Mouse (Mus musculus) induced T-regulatory cell, adult 2 months (primary cell): Measurements from ENCODE around the gene Srd5a1.
A peak's percentile ranks its signal among the peaks of the same experiment; 100 is the strongest.
"Not testable (repeated sequence)": the region's sequence is repeated elsewhere in the genome, so short reads cannot be mapped to it uniquely, and the experiment has no call there.

Experiments used
- DNase-seq: peaks from one replicate; pipeline ENCODE4 v3.0.0-alpha.2; 2012; ENCODE audit warnings: low read depth

Gene Srd5a1

GRCm38 (mm10) chr13:69572594-69572993, 38.6 kb downstream of the Srd5a1 start:
- no peak for DNase-seq

- DNase-seq, result no peak
Measured at GRCm38 (mm10) chr13:69569201-69569600, 42.0 kb downstream of the Srd5a1 start.

GRCm38 (mm10) chr13:69565401-69565800, 45.8 kb downstream of the Srd5a1 start:
- DNase-seq, result not testable (repeated sequence)

- no peak for DNase-seq
Measured at GRCm38 (mm10) chr13:69564573-69564972, 46.7 kb downstream of the Srd5a1 start.

- DNase-seq, result no peak
Measured at GRCm38 (mm10) chr13:69563905-69564304, 47.3 kb downstream of the Srd5a1 start.

GRCm38 (mm10) chr13:69562654-69563574, 48.3 kb downstream of the Srd5a1 start:
- DNase-seq, result no peak

- DNase-seq, result no peak
Measured at GRCm38 (mm10) chr13:69562004-69562403, 49.2 kb downstream of the Srd5a1 start.

GRCm38 (mm10) chr13:69559291-69559961, 51.8 kb downstream of the Srd5a1 start:
- DNase-seq, result no peak

GRCm38 (mm10) chr13:69558098-69558660, 53.1 kb downstream of the Srd5a1 start:
- no peak for DNase-seq

GRCm38 (mm10) chr13:69556728-69557127, 54.5 kb downstream of the Srd5a1 start:
- DNase-seq, result no peak

GRCm38 (mm10) chr13:69555957-69556482, 55.2 kb downstream of the Srd5a1 start:
- DNase-seq, result no peak

- no peak for DNase-seq
Measured at GRCm38 (mm10) chr13:69555045-69555444, 56.2 kb downstream of the Srd5a1 start.

GRCm38 (mm10) chr13:69554255-69554654, 57.0 kb downstream of the Srd5a1 start:
- no peak for DNase-seq

- DNase-seq, result peak; percentile 72
Measured at GRCm38 (mm10) chr13:69553024-69553423, 58.2 kb downstream of the Srd5a1 start.

- DNase-seq, result no peak
Measured at GRCm38 (mm10) chr13:69550831-69551230, 60.4 kb downstream of the Srd5a1 start.

- no peak for DNase-seq
Measured at GRCm38 (mm10) chr13:69549980-69550379, 61.3 kb downstream of the Srd5a1 start.

- DNase-seq, result no peak
Measured at GRCm38 (mm10) chr13:69547488-69548180, 63.6 kb downstream of the Srd5a1 start.

- DNase-seq, result peak; percentile 76
Measured at GRCm38 (mm10) chr13:69545019-69545418, 66.2 kb downstream of the Srd5a1 start.

GRCm38 (mm10) chr13:69543595-69543994, 67.6 kb downstream of the Srd5a1 start:
- no peak for DNase-seq

GRCm38 (mm10) chr13:69542571-69543352, 68.5 kb downstream of the Srd5a1 start:
- no peak for DNase-seq

- DNase-seq, result no peak
Measured at GRCm38 (mm10) chr13:69541776-69542175, 69.5 kb downstream of the Srd5a1 start.
